Mouse (Mus musculus): ENCODE results near the gene Fkbp1a. TPM values are rescaled to one million over a fixed set of nuclear protein-coding genes. Genes with fewer than 3 reads are reported as not detected.

Gene Fkbp1a
- polyA plus RNA-seq, 1 experiment: 228 TPM

GRCm38 (mm10) chr2:151573667-151574066 is 31.4 kb downstream of the Fkbp1a start:
- Histone ChIP-seq H3K4me1 (peaks cover 14% of the 10 kb centered on the region), H3K27me3 (replicated peaks) (peaks cover 55% of the 10 kb centered on the region), H3K36me3 (replicated peaks; ENCODE audit: low read length) (no peaks in the 10 kb centered on the region), H3K9me3 (no peaks in the 10 kb centered on the region), H3K4me3 (replicated peaks) (no peak overlapping the region)
- TF ChIP-seq GATA1 (IDR thresholded peaks at IDR 0.05; ENCODE audit: borderline replicate concordance, low read length): no peak
- TF ChIP-seq FLI1 (IDR thresholded peaks at IDR 0.05; ENCODE audit: low read length): no peak

GRCm38 (mm10) chr2:151574607-151575006 is 32.3 kb downstream of the Fkbp1a start:
- Histone ChIP-seq H3K27me3 (replicated peaks) (peaks cover 61% of the 10 kb centered on the region), H3K4me1 (peaks cover 14% of the 10 kb centered on the region), H3K4me3 (replicated peaks) (no peak overlapping the region), H3K9me3 (0 out of 2 replicates have a peak, but pooled peaks cover 3% of the 10 kb centered on the region), H3K36me3 (replicated peaks; ENCODE audit: low read length) (no peaks in the 10 kb centered on the region)
- TF ChIP-seq FLI1 (IDR thresholded peaks at IDR 0.05; ENCODE audit: low read length) (no peak), GATA1 (IDR thresholded peaks at IDR 0.05; ENCODE audit: borderline replicate concordance, low read length) (no peak)

GRCm38 (mm10) chr2:151575119-151575698 is 32.9 kb downstream of the Fkbp1a start:
- no peak for TF ChIP-seq GATA1 (IDR thresholded peaks at IDR 0.05; ENCODE audit: borderline replicate concordance, low read length)
- no peak for TF ChIP-seq FLI1 (IDR thresholded peaks at IDR 0.05; ENCODE audit: low read length)
- Histone ChIP-seq H3K4me1 (peaks cover 14% of the 10 kb centered on the region), H3K9me3 (0 out of 2 replicates have a peak, but pooled peaks cover 3% of the 10 kb centered on the region), H3K27me3 (replicated peaks) (peaks cover 63% of the 10 kb centered on the region), H3K4me3 (replicated peaks) (peak overlapping the region; percentile 88), H3K36me3 (replicated peaks; ENCODE audit: low read length) (no peaks in the 10 kb centered on the region)

DNA sequence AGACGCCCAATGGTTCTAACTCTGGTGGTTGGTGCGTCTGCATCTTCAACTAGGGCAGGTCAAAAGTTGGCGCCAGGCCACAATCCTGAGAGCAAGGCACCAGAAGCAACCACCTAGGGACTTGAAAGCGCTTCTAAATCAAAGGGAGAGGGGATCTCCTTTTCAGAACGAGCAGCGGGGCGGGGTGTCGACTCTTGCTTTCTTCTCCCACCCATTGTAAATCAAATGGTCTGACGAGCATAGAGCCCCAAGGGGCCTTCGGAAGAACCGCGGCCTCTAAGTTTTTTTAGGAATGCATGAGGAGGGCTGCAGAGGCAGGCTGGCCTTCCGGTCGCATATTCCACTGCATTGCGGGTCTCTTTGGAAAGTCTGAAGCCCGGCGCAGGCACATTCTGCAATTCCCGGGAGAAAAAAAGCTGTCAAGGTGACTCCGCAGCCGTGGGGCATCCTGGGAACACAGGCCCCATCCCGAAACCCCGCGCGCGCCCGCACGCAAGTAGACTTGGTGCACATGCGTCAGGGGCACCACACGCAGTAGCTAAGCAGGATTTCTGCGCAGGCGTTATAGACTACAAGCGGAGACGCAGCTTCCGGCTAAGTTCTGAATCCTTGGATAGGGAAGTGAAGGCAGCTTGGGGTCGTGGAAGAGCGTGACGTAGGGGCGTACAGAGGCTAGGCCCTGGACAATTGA is 33.6 kb downstream of the Fkbp1a start:
- H3K4me3 ChIP-seq (replicated peaks): peak overlapping the region; percentile 88
- peaks cover 14% of the 10 kb centered on the region for H3K4me1 ChIP-seq
- H3K27me3 ChIP-seq (replicated peaks): peaks cover 67% of the 10 kb centered on the region
- no peaks in the 10 kb centered on the region for H3K36me3 ChIP-seq (replicated peaks; ENCODE audit: low read length)
- 0 out of 2 replicates have a peak, but pooled peaks cover 3% of the 10 kb centered on the region for H3K9me3 ChIP-seq
- TF ChIP-seq GATA1 (IDR thresholded peaks at IDR 0.05; ENCODE audit: borderline replicate concordance, low read length) (no peak), FLI1 (IDR thresholded peaks at IDR 0.05; ENCODE audit: low read length) (no peak)

GRCm38 (mm10) chr2:151579183-151579582 is 36.9 kb downstream of the Fkbp1a start:
- peaks cover 10% of the 10 kb centered on the region for H3K4me1 ChIP-seq
- no peak overlapping the region for H3K4me3 ChIP-seq (replicated peaks)
- peaks cover 63% of the 10 kb centered on the region for H3K27me3 ChIP-seq (replicated peaks)
- TF ChIP-seq GATA1 (IDR thresholded peaks at IDR 0.05; ENCODE audit: borderline replicate concordance, low read length) (no peak), FLI1 (IDR thresholded peaks at IDR 0.05; ENCODE audit: low read length) (no peak)
- peaks cover 11% of the 10 kb centered on the region for H3K9me3 ChIP-seq
- H3K36me3 ChIP-seq (replicated peaks; ENCODE audit: low read length): no peaks in the 10 kb centered on the region

DNA sequence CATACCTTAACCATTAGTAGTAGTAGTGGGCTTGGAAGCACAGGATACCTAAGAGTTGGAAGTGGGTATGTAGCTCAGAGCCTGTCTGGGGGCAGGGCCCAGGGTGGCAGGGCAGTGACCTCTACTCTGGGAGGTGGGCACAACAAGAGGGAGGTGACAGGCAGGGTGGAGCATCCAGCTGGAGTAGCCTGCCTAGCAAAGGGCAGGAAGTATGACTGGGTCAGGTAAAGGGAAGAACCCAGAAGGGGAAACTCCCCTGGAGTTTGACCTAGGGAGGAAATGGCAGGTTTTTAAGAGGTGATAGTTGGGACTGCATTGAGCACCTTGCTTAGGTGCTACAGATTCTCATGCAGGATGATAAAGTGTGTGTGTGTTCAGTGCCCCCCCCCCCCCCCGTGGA is 38.7 kb downstream of the Fkbp1a start:
- peaks cover 53% of the 10 kb centered on the region for H3K27me3 ChIP-seq (replicated peaks)
- peaks cover 11% of the 10 kb centered on the region for H3K9me3 ChIP-seq
- no peak for TF ChIP-seq GATA1 (IDR thresholded peaks at IDR 0.05; ENCODE audit: borderline replicate concordance, low read length)
- no peak for TF ChIP-seq FLI1 (IDR thresholded peaks at IDR 0.05; ENCODE audit: low read length)
- H3K4me1 ChIP-seq: peaks cover 4% of the 10 kb centered on the region
- H3K36me3 ChIP-seq (replicated peaks; ENCODE audit: low read length): no peaks in the 10 kb centered on the region
- H3K4me3 ChIP-seq (replicated peaks): no peak overlapping the region

- Histone ChIP-seq H3K36me3 (replicated peaks; ENCODE audit: low read length) (no peaks in the 10 kb centered on the region), H3K27me3 (replicated peaks) (peaks cover 61% of the 10 kb centered on the region), H3K4me1 (peaks cover 23% of the 10 kb centered on the region), H3K4me3 (replicated peaks) (no peak overlapping the region), H3K9me3 (peaks cover 9% of the 10 kb centered on the region)
- TF ChIP-seq GATA1 (IDR thresholded peaks at IDR 0.05; ENCODE audit: borderline replicate concordance, low read length) (no peak), FLI1 (IDR thresholded peaks at IDR 0.05; ENCODE audit: low read length) (no peak)
Observed at GRCm38 (mm10) chr2:151585934-151586333, 43.7 kb downstream of the Fkbp1a start.

DNA sequence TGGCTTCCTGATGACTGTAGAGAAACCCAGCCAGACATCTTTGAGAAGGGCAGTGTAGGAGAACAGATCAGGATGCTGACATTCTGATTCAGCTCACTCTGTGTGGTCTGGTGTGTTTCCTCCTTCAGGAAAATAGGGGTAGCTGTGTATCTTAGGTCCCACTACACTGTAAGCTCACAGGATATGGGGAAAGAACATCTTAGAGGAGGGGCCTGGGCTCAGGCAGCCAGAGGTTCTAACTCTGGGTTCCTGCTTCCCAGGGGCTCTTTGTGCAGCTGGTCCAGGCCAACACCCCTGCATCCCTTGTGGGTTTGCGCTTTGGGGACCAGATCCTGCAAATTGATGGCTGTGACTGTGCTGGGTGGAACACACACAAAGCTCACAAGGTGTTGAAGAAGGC is 44.5 kb downstream of the Fkbp1a start:
- H3K36me3 ChIP-seq (replicated peaks; ENCODE audit: low read length): no peaks in the 10 kb centered on the region
- peaks cover 69% of the 10 kb centered on the region for H3K27me3 ChIP-seq (replicated peaks)
- H3K9me3 ChIP-seq: peaks cover 7% of the 10 kb centered on the region
- H3K4me3 ChIP-seq (replicated peaks): peak overlapping the region; percentile 40
- TF ChIP-seq FLI1 (IDR thresholded peaks at IDR 0.05; ENCODE audit: low read length): no peak
- TF ChIP-seq GATA1 (IDR thresholded peaks at IDR 0.05; ENCODE audit: borderline replicate concordance, low read length): no peak
- peaks cover 23% of the 10 kb centered on the region for H3K4me1 ChIP-seq

GRCm38 (mm10) chr2:151587306-151587705 is 45.0 kb downstream of the Fkbp1a start:
- H3K9me3 ChIP-seq: peaks cover 2% of the 10 kb centered on the region; the same call in 1 of the 2 replicates
- H3K4me3 ChIP-seq (replicated peaks): peak overlapping the region; percentile 40
- TF ChIP-seq FLI1 (IDR thresholded peaks at IDR 0.05; ENCODE audit: low read length) (no peak), GATA1 (IDR thresholded peaks at IDR 0.05; ENCODE audit: borderline replicate concordance, low read length) (no peak)
- peaks cover 23% of the 10 kb centered on the region for H3K4me1 ChIP-seq
- H3K36me3 ChIP-seq (replicated peaks; ENCODE audit: low read length): no peaks in the 10 kb centered on the region
- H3K27me3 ChIP-seq (replicated peaks): peaks cover 71% of the 10 kb centered on the region

DNA sequence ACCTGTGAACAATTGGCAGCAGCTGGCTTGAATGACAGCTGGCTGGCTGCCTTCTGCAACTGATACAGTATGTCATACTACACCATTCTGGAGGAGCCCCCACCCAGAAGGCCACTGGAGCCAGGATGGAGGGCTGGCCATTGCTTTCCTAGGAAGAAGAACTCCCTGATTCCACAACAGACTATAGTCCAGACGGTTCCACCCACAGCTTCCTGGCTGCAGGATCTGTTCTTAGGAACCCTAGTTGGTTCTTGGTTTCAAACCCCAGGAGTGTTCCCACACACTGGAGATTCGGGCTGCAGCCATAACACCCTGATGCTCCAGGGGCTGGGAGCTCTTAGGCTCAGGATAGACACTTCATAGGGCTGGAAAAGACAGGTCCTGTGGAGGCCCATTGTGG is 55.8 kb downstream of the Fkbp1a start:
- no peak overlapping the region for H3K4me3 ChIP-seq (replicated peaks)
- no peaks in the 10 kb centered on the region for H3K9me3 ChIP-seq
- peaks cover 77% of the 10 kb centered on the region for H3K27me3 ChIP-seq (replicated peaks)
- H3K36me3 ChIP-seq (replicated peaks; ENCODE audit: low read length): no peaks in the 10 kb centered on the region
- 0 out of 2 replicates have a peak, but pooled peaks cover 12% of the 10 kb centered on the region for H3K4me1 ChIP-seq
- TF ChIP-seq FLI1 (IDR thresholded peaks at IDR 0.05; ENCODE audit: low read length) (no peak), GATA1 (IDR thresholded peaks at IDR 0.05; ENCODE audit: borderline replicate concordance, low read length) (no peak)
